8 mouse cellular contexts compared by ENCODE assay signal in genomic region chr8:105826861-105827848, GRCm38 (mm10). TPM values are rescaled to one million over a fixed set of nuclear protein-coding genes. Genes with fewer than 3 reads are reported as not detected.
DNase-seq lines count a peak whose midpoint lies in the region; ATAC-seq and TF ChIP-seq lines count a peak whose summit lies in the region.

TSS of gene Ranbp10 (minus strand) at chr8:105827350.
TSS of gene Tsnaxip1 (plus strand) at chr8:105827731.

- no peak for TF ChIP-seq CTCF in kidney, postnatal 0 days (IDR thresholded peaks at IDR 0.05; ENCODE audit: low read depth)

- H3K9me3 ChIP-seq in heart, embryonic 12.5 days (replicated peaks), result no peaks in the 10 kb centered on the region
- no peaks in the 10 kb centered on the region for H3K9me3 ChIP-seq in kidney, postnatal 0 days (replicated peaks; ENCODE audit: low read length)
- no peaks in the 10 kb centered on the region for H3K9me3 ChIP-seq in liver, embryonic 11.5 days (ENCODE audit: control insufficient read depth, low read length)
- H3K9me3 ChIP-seq in stomach, embryonic 14.5 days (ENCODE audit: control insufficient read depth, low read depth, low read length), result no peaks in the 10 kb centered on the region

- H3K36me3 ChIP-seq in heart, embryonic 12.5 days, result peaks cover 25% of the 10 kb centered on the region
- H3K36me3 ChIP-seq in kidney, postnatal 0 days (ENCODE audit: insufficient read depth, low read length), result 0 out of 2 replicates have a peak, but pooled peaks cover 7% of the 10 kb centered on the region
- peaks cover 17% of the 10 kb centered on the region for H3K36me3 ChIP-seq in liver, embryonic 11.5 days (ENCODE audit: control insufficient read depth, insufficient read depth, low read length)
- H3K36me3 ChIP-seq in stomach, embryonic 14.5 days (ENCODE audit: control insufficient read depth, insufficient read depth, low read length), result peaks cover 10% of the 10 kb centered on the region; the same call in 1 of the 2 replicates

- under 1% methylated on average over 52 of the region's 52 CpGs for WGBS in heart, embryonic 12.5 days
- under 1% methylated on average over 52 of the region's 52 CpGs for WGBS in kidney, postnatal 0 days
- WGBS in liver, embryonic 11.5 days, result under 1% methylated on average over 52 of the region's 52 CpGs
- under 1% methylated on average over 47 of the region's 52 CpGs for WGBS in stomach, embryonic 14.5 days

- H3K4me1 ChIP-seq in heart, embryonic 12.5 days (replicated peaks), result peaks cover 16% of the 10 kb centered on the region
- H3K4me1 ChIP-seq in kidney, postnatal 0 days (replicated peaks; ENCODE audit: insufficient read depth, low read length), result peaks cover 6% of the 10 kb centered on the region; the same call in 1 of the 2 replicates
- H3K4me1 ChIP-seq in liver, embryonic 11.5 days (replicated peaks; ENCODE audit: control insufficient read depth, insufficient read depth, low read length), result peaks cover 21% of the 10 kb centered on the region
- H3K4me1 ChIP-seq in stomach, embryonic 14.5 days (ENCODE audit: control insufficient read depth, insufficient read depth, low read length), result peaks cover 7% of the 10 kb centered on the region

- peak within 1 kb of the TSS; percentile 96 for H3K9ac ChIP-seq in heart, embryonic 12.5 days
- peak within 1 kb of the TSS; percentile 87 for H3K9ac ChIP-seq in kidney, postnatal 0 days (ENCODE audit: low read depth, low read length)
- H3K9ac ChIP-seq in liver, embryonic 11.5 days (ENCODE audit: low read depth, low read length), result peak within 1 kb of the TSS; percentile 92
- peak within 1 kb of the TSS; percentile 87 for H3K9ac ChIP-seq in stomach, embryonic 14.5 days (replicated peaks; ENCODE audit: low read depth, low read length)

- peak within 1 kb of the TSS; percentile 84 for H3K4me2 ChIP-seq in heart, embryonic 12.5 days
- peak within 1 kb of the TSS; percentile 80 for H3K4me2 ChIP-seq in kidney, postnatal 0 days (ENCODE audit: low read length)
- peak within 1 kb of the TSS; percentile 91 for H3K4me2 ChIP-seq in liver, embryonic 11.5 days
- peak within 1 kb of the TSS; percentile 67 for H3K4me2 ChIP-seq in stomach, embryonic 14.5 days (replicated peaks; ENCODE audit: low read depth, low read length)

- peak; percentile 99 for DNase-seq in CD4-positive helper T cell, adult 2 months (ENCODE audit: low read depth, low spot score)
- DNase-seq in brain, embryonic 18.5 days (ENCODE audit: low read depth, low spot score), result peak; percentile 99
- DNase-seq in kidney, postnatal 0 days (ENCODE audit: low spot score), result peak; percentile 100
- peak; percentile 95 for DNase-seq in liver, embryonic 11.5 days (ENCODE audit: low spot score)
- peak; percentile 98 for DNase-seq in naive thymus-derived CD4-positive, alpha-beta T cell, adult 2 months (ENCODE audit: low read depth)

- H3K27ac ChIP-seq in heart, embryonic 12.5 days (ENCODE audit: poor library complexity, severe bottlenecking), result peak within 1 kb of the TSS; percentile 82
- H3K27ac ChIP-seq in kidney, postnatal 0 days, result peak within 1 kb of the TSS; percentile 56
- peak within 1 kb of the TSS; percentile 76 for H3K27ac ChIP-seq in liver, embryonic 11.5 days (ENCODE audit: low read depth, low read length)
- peak within 1 kb of the TSS; percentile 45; the same call in 1 of the 2 replicates for H3K27ac ChIP-seq in stomach, embryonic 14.5 days (ENCODE audit: low read length)

- no peaks in the 10 kb centered on the region for H3K27me3 ChIP-seq in heart, embryonic 12.5 days (replicated peaks)
- no peaks in the 10 kb centered on the region for H3K27me3 ChIP-seq in kidney, postnatal 0 days (ENCODE audit: insufficient read depth, low read length)
- H3K27me3 ChIP-seq in liver, embryonic 11.5 days (replicated peaks; ENCODE audit: control insufficient read depth, insufficient read depth, low read length), result no peaks in the 10 kb centered on the region
- H3K27me3 ChIP-seq in stomach, embryonic 14.5 days (ENCODE audit: control insufficient read depth, insufficient read depth, low read length), result no peaks in the 10 kb centered on the region

- peak; percentile 82 for ATAC-seq in erythroid progenitor cell, adult 5-6 weeks (replicated peaks; ENCODE audit: low FRiP score, poor library complexity, severe bottlenecking)
- ATAC-seq in heart, embryonic 12.5 days (ENCODE audit: insufficient number of reproducible peaks, low FRiP score), result peak; percentile 97
- peak; percentile 99 for ATAC-seq in kidney, postnatal 0 days (replicated peaks; ENCODE audit: low FRiP score, low read depth)
- ATAC-seq in liver, embryonic 11.5 days (replicated peaks; ENCODE audit: low FRiP score), result peak; percentile 94
- ATAC-seq in stomach, embryonic 14.5 days (ENCODE audit: insufficient number of reproducible peaks, insufficient read depth, low FRiP score, low read depth), result peak; percentile 97

- H3K4me3 ChIP-seq in heart, embryonic 12.5 days, result peak within 1 kb of the TSS; percentile 95
- peak within 1 kb of the TSS; percentile 89 for H3K4me3 ChIP-seq in kidney, postnatal 0 days (replicated peaks; ENCODE audit: low read depth, low read length)
- H3K4me3 ChIP-seq in liver, embryonic 11.5 days (ENCODE audit: low read depth, low read length), result peak within 1 kb of the TSS; percentile 89
- peak within 1 kb of the TSS; percentile 94 for H3K4me3 ChIP-seq in stomach, embryonic 14.5 days (ENCODE audit: low read depth, low read length)

RNA-seq across cellular contexts. Expression of gene Ranbp10, which starts in this region (rescaled TPM):
- total RNA-seq in erythroid progenitor cell, adult 5-6 weeks (2015; ENCODE audit: low replicate concordance), result 306 and 341 TPM in 2 replicates
- total RNA-seq in erythroid progenitor cell, adult 5-6 weeks (2017; ENCODE audit: low replicate concordance), result 296 and 297 TPM in 2 replicates
- polyA plus RNA-seq in heart, embryonic 12.5 days (2016; fragmentation: Nextera tagmentation; extraction: Ambion mirVana), result 11.0 and 11.3 TPM in 2 replicates
- polyA plus RNA-seq in kidney, postnatal 0 days (2015; fragmentation: Nextera tagmentation; extraction: Ambion mirVana), result 7.0 and 8.9 TPM in 2 replicates
- polyA plus RNA-seq in liver, embryonic 11.5 days (2014; fragmentation: Nextera tagmentation; extraction: Ambion mirVana), result 20.2 and 22.0 TPM in 2 replicates
- 15.0 and 18.4 TPM in 2 replicates for polyA plus RNA-seq in stomach, embryonic 14.5 days (2014; fragmentation: Nextera tagmentation; extraction: Ambion mirVana)

RNA-seq across cellular contexts. Expression of gene Tsnaxip1, which starts in this region (rescaled TPM):
- total RNA-seq in erythroid progenitor cell, adult 5-6 weeks (2015; ENCODE audit: low replicate concordance), result 2.9 TPM in 1 of 2 replicates, not detected in the other
- total RNA-seq in erythroid progenitor cell, adult 5-6 weeks (2017; ENCODE audit: low replicate concordance), result 1.4 TPM in 1 of 2 replicates, not detected in the other
- 0.14 and 0.15 TPM in 2 replicates for polyA plus RNA-seq in heart, embryonic 12.5 days (2016; fragmentation: Nextera tagmentation; extraction: Ambion mirVana)
- polyA plus RNA-seq in kidney, postnatal 0 days (2015; fragmentation: Nextera tagmentation; extraction: Ambion mirVana), result 0.05 TPM in 1 of 2 replicates, not detected in the other
- polyA plus RNA-seq in liver, embryonic 11.5 days (2014; fragmentation: Nextera tagmentation; extraction: Ambion mirVana), result 0.12 TPM in 1 of 2 replicates, not detected in the other
- polyA plus RNA-seq in stomach, embryonic 14.5 days (2014; fragmentation: Nextera tagmentation; extraction: Ambion mirVana), result 0.30 TPM in 1 of 2 replicates, not detected in the other

Comparison
In these comparisons a context has a peak if more than half of its experiments do, and no peak if none do; other contexts are left out.
1. Peak in every context shown above with its lines: DNase-seq, ATAC-seq, H3K4me3 ChIP-seq and H3K27ac ChIP-seq.